Mouse (Mus musculus) G1E (cell line): Measurements from ENCODE around the gene Sppl2b. TPM values are rescaled to one million over a fixed set of nuclear protein-coding genes. Genes with fewer than 3 reads are reported as not detected.
A peak's percentile ranks its signal among the peaks of the same experiment; 100 is the strongest.

ENCODE experiments used
- ATAC-seq: 2 replicates; pipeline ENCODE4 v1.8.0; 2016; ENCODE audit warnings: mild to moderate bottlenecking; ENCODE audit not compliant: insufficient number of reproducible peaks, poor library complexity, low FRiP score, severe bottlenecking; ENCODE audit errors: extremely low read depth
- DNase-seq: peaks from one replicate; pipeline ENCODE4 v3.0.0; 2012; ENCODE audit warnings: low spot score
- H3K27me3 ChIP-seq: 2 replicates; pipeline ENCODE4 v1.6.1; 2012; ENCODE audit warnings: mild to moderate bottlenecking, low read length, inconsistent platforms; ENCODE audit not compliant: insufficient read depth
- H3K36me3 ChIP-seq: replicated peaks from 2 replicates; pipeline ENCODE3; 2012; ENCODE audit warnings: mild to moderate bottlenecking, inconsistent platforms
- H3K4me1 ChIP-seq: 2 replicates; pipeline ENCODE4 v1.6.1; 2012; ENCODE audit warnings: low read depth, low read length, inconsistent platforms, mixed read lengths; ENCODE audit not compliant: insufficient read depth
- H3K4me3 ChIP-seq: 2 replicates; pipeline ENCODE4 v1.5.1; 2012; ENCODE audit warnings: low read depth, mild to moderate bottlenecking, inconsistent platforms, low read length, moderate library complexity, mixed read lengths
- H3K9me3 ChIP-seq: replicated peaks from 2 replicates; pipeline ENCODE4 v1.6.1; 2012; ENCODE audit warnings: inconsistent platforms
- CTCF ChIP-seq: IDR thresholded peaks from 2 replicates; pipeline ENCODE4 v1.5.1; 2012; ENCODE audit warnings: low read depth, low read length, inconsistent platforms, mixed read lengths
- GATA1 ChIP-seq: IDR thresholded peaks from 2 replicates; pipeline ENCODE4 v1.6.1; 2012; ENCODE audit warnings: borderline replicate concordance, low read length, inconsistent platforms, mixed read lengths
- GATA2 ChIP-seq: IDR thresholded peaks from 2 replicates; pipeline ENCODE4 v1.6.1; 2012; ENCODE audit warnings: low read depth, low read length, inconsistent platforms, borderline replicate concordance
- POLR2AphosphoS5 ChIP-seq: IDR thresholded peaks from 2 replicates; pipeline ENCODE4 v1.6.1; 2012; ENCODE audit warnings: low read depth, low read length, inconsistent platforms; ENCODE audit not compliant: insufficient replicate concordance
- TAL1 ChIP-seq: conservative IDR thresholded peaks from 2 replicates; pipeline ENCODE4 v1.6.1; 2012; ENCODE audit warnings: low read depth, low read length, inconsistent platforms, mixed read lengths
- polyA plus RNA-seq: library from polyadenylated mRNA; stranded (reverse); fragments of >175 nt; gene quantifications from 2 replicates; pipeline ENCODE4 v1.2.3, GENCODE M21; 2012
- total RNA-seq, 2 experiments: library from RNA; stranded (forward) in 1 of 2; stranded (reverse) in 1 of 2; fragments of 200-1000 nt in 1 of 2; fragments of >200 nt in 1 of 2; fragmentation: Nextera tagmentation in 1 of 2; gene quantifications; 2 replicates each; pipeline ENCODE4 v1.2.3; 2014 to 2017

The Sppl2b gene
- total and polyA plus RNA-seq, 3 experiments, result 18.0 to 76.6 (median 55.1) TPM

DNA sequence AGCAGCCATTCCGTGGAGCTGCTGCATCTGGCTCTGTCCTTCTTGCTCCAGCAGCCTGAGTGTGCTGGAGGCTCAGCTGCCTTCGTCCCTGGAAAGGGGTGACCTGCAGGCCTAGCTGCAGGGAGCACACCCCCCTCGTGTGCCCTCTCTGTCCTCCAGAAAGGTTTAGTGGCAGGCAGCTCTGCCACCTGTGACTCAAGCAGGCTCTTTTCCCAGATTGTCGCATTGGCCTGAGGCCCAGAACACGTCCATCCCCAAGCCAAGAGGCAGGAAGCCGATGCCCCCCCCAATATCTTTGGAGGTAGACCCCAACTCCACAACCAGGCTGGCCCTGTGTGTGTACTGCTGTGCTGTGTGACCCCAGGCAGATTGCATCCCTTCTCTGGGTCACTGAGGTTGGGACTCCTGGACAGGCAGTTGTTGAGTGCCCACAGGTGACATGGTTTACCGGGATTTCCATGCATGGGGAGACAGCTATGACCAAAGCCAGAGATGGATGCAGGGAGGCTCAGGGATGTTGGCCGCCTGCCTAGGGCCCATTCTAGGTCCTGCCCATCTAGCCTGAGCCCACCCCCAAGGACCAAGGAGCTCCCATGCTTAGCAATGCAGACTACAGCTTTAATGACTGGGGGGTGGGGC is 9.9 kb upstream of the Sppl2b start:
- ATAC-seq (no peak), DNase-seq (no peak)
- H3K36me3 ChIP-seq, result peaks cover 12% of the 10 kb centered on the region
- no peak overlapping the region for H3K4me3 ChIP-seq
- TF ChIP-seq GATA1 (no peak), GATA2 (no peak), POLR2AphosphoS5 (no peak)
- H3K27me3 ChIP-seq, result peaks cover 69% of the 10 kb centered on the region
- H3K4me1 ChIP-seq, result peaks cover 25% of the 10 kb centered on the region
- H3K9me3 ChIP-seq, result no peaks in the 10 kb centered on the region

- peaks cover 30% of the 10 kb centered on the region for H3K4me1 ChIP-seq
- H3K36me3 ChIP-seq, result peaks cover 17% of the 10 kb centered on the region
- peaks cover 63% of the 10 kb centered on the region for H3K27me3 ChIP-seq
- no peaks in the 10 kb centered on the region for H3K9me3 ChIP-seq
- H3K4me3 ChIP-seq, result no peak overlapping the region
- ATAC-seq, result no peak
- no peak for TF ChIP-seq CTCF
- DNase-seq, result no peak
Observed at GRCm38 (mm10) chr10:80845732-80846131, 9.3 kb upstream of the Sppl2b start.

DNA sequence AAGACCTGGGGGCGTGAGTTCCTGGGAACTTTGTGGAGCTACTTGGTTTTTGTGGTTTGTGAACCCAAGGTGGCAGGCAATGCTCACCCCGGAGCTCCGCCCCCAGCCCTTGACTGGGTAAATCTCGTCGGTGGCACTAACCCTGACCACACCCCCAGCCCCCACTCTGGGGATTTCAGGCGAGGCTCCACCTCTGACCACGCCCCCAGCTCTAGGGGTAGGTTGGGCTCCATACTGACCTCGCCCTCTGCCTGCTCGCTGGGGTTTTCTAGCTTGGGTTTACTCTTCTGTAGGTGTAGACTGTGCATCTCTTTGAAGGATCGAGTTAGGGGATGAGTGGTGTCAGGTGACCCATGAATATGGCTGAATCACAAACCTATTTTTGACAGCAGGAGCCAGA is 6.5 kb upstream of the Sppl2b start:
- H3K4me1 ChIP-seq, result peaks cover 52% of the 10 kb centered on the region
- H3K27me3 ChIP-seq, result peaks cover 35% of the 10 kb centered on the region
- no peak overlapping the region; the same call in 1 of the 2 replicates for H3K4me3 ChIP-seq
- ATAC-seq, result peak; percentile 85
- TF ChIP-seq GATA2 (no peak), CTCF (no peak), TAL1 (no peak), POLR2AphosphoS5 (no peak), GATA1 (no peak)
- peak; percentile 76 for DNase-seq
- peaks cover 45% of the 10 kb centered on the region for H3K36me3 ChIP-seq
- no peaks in the 10 kb centered on the region for H3K9me3 ChIP-seq

- H3K4me1 ChIP-seq, result peaks cover 85% of the 10 kb centered on the region
- TF ChIP-seq TAL1 (no peak), GATA2 (no peak), GATA1 (no peak), CTCF (no peak), POLR2AphosphoS5 (no peak)
- peak overlapping the region; percentile 80 for H3K4me3 ChIP-seq
- H3K27me3 ChIP-seq, result no peaks in the 10 kb centered on the region
- no peak for ATAC-seq
- peaks cover 69% of the 10 kb centered on the region for H3K36me3 ChIP-seq
- no peaks in the 10 kb centered on the region for H3K9me3 ChIP-seq
- DNase-seq, result no peak
Observed at GRCm38 (mm10) chr10:80855749-80856073, 636 bp downstream of the Sppl2b start.

- Histone ChIP-seq H3K4me1 (peaks cover 89% of the 10 kb centered on the region), H3K27me3 (no peaks in the 10 kb centered on the region), H3K4me3 (peak overlapping the region; percentile 80), H3K36me3 (peaks cover 69% of the 10 kb centered on the region), H3K9me3 (no peaks in the 10 kb centered on the region)
- ATAC-seq (no peak), DNase-seq (peak; percentile 69)
- TF ChIP-seq GATA1 (no peak), TAL1 (no peak), POLR2AphosphoS5 (no peak), CTCF (no peak), GATA2 (no peak)
Observed at GRCm38 (mm10) chr10:80856267-80856666, 1.2 kb downstream of the Sppl2b start.

DNA sequence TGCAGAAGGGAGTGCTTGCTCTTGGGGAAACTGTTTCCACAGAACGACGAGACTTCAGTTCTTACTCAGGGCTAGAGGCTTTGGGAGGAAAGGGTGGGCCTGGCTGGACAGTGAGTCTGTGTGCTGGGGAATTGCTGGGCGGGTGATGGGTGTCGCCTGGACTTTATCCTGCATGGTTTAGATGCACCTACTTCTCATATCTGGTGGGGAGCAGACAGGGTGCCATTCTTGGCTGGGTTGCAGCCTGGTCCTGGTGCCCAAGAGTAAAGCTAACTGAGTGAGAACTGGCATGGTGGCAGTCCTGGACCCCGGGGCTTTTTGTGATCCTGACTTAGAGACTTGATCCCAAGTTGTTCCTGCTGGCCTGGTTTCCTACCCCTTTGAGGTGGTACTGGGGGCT is 1.8 kb downstream of the Sppl2b start:
- H3K27me3 ChIP-seq, result no peaks in the 10 kb centered on the region
- peaks cover 90% of the 10 kb centered on the region for H3K4me1 ChIP-seq
- no peaks in the 10 kb centered on the region for H3K9me3 ChIP-seq
- TF ChIP-seq CTCF (no peak), TAL1 (no peak), POLR2AphosphoS5 (no peak), GATA1 (no peak), GATA2 (no peak)
- peaks cover 69% of the 10 kb centered on the region for H3K36me3 ChIP-seq
- ATAC-seq, result no peak
- H3K4me3 ChIP-seq, result peak overlapping the region; percentile 80; the same call in 1 of the 2 replicates
- DNase-seq, result no peak

DNA sequence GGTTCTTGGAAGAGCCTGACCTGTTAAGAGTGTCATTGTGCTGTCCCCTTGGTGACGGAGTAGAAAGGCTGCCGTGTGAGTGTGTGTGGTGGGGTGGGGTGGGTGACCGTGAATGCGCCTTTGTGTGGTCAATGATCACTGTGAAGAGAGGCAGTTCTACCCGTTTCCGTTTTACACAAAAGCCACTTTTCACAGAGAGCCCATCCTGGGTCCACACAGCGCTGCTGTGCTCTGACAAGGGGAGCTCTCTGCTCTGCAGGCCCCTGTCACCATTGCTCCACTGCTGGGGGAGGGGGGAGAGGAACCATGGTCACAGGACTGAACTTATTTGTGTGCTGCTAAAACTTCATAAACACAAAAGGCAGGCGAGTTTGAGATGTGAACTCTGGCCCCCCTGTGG is 2.3 kb downstream of the Sppl2b start:
- no peak for ATAC-seq
- peaks cover 69% of the 10 kb centered on the region for H3K36me3 ChIP-seq
- H3K4me1 ChIP-seq, result peaks cover 90% of the 10 kb centered on the region

More for the DNA sequence above, 2.3 kb downstream of the Sppl2b start:
- DNase-seq, result peak; percentile 28
- H3K27me3 ChIP-seq, result no peaks in the 10 kb centered on the region
- no peak for TF ChIP-seq CTCF
- TF ChIP-seq GATA2, result no peak
- no peak for TF ChIP-seq GATA1
- no peak for TF ChIP-seq POLR2AphosphoS5
- no peak for TF ChIP-seq TAL1
- no peaks in the 10 kb centered on the region for H3K9me3 ChIP-seq
- H3K4me3 ChIP-seq, result peak overlapping the region; percentile 80; the same call in 1 of the 2 replicates
